Mouse (Mus musculus) urinary bladder, postnatal 0 days (tissue): ENCODE data around the gene Ifit2. TPM values are rescaled to one million over a fixed set of nuclear protein-coding genes. Genes with fewer than 3 reads are reported as not detected.

Source experiments
- polyA plus RNA-seq: library from polyadenylated mRNA; unstranded; fragments of >200 nt; fragmentation: Nextera tagmentation; extraction: Ambion mirVana; gene quantifications from 2 replicates; pipeline ENCODE4 v1.2.1, GENCODE M21; 2015

The Ifit2 gene
- polyA plus RNA-seq = 6.0 and 7.8 TPM in 2 replicates

GRCm38 (mm10) chr19:34550534-34551223, at the start of gene Ifit2:
Gene Ifit2, plus strand, starts transcription at chr19:34550694.

GRCm38 (mm10) chr19:34526941-34527682, 23.4 kb upstream of the Ifit2 start, which contains the start of gene Lipa:
Gene Lipa, minus strand, starts transcription at chr19:34527474.

GRCm38 (mm10) chr19:34583126-34583766, 32.8 kb downstream of the Ifit2 start, which contains the start of gene Ifit3:
Gene Ifit3, plus strand, starts transcription at chr19:34583531.

DNA sequence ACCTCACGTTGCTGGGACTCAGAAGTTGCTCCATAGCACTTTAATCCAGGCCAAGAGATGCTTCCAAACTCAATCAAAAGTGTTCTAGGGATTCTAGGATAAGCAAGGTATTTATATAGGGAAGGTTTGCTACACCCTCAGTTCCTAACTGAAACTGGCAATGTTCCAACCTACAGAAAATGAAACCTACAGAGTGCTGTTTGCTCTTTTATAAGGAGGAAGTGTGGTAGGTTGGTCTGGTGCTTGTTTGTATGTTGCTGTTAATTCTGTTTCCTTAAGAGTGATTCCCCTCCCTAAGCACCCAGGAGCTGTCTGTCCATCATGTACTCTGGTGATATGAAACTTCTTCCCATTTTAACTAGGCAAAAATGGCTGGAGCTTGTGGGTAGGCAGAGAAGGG, 51.4 kb downstream of the Ifit2 start, which contains the start of gene Ifit1bl1:
Gene Ifit1bl1 (minus strand): TSS at position 69 of the 400 bp plus-strand sequence.

GRCm38 (mm10) chr19:34607237-34608051, 57.0 kb downstream of the Ifit2 start, which contains the start of gene Ifit3b:
Gene Ifit3b, plus strand, starts transcription at chr19:34607970.

Other genes starting within 250 kb of the Ifit2 start
- gene Ch25h, start 75.5 kb upstream of the Ifit2 start, polyA plus RNA-seq = 1.2 and 4.5 TPM in 2 replicates
- 23.8 TPM in 2 replicates for gene Lipa, start 23.2 kb upstream of the Ifit2 start, polyA plus RNA-seq
- gene Ifit3, start 32.8 kb downstream of the Ifit2 start, polyA plus RNA-seq = 3.1 and 4.6 TPM in 2 replicates
- gene Ifit1bl1, start 51.3 kb downstream of the Ifit2 start, polyA plus RNA-seq = 0.28 and 0.43 TPM in 2 replicates
- gene Ifit3b, start 57.3 kb downstream of the Ifit2 start, polyA plus RNA-seq = 0.58 and 1.0 TPM in 2 replicates
- gene Ifit1bl2, start 90.0 kb downstream of the Ifit2 start, polyA plus RNA-seq = 0.16 and 0.20 TPM in 2 replicates
- gene Ifit1, start 90.2 kb downstream of the Ifit2 start, polyA plus RNA-seq = 2.1 and 3.3 TPM in 2 replicates
- 10.4 and 13.8 TPM in 2 replicates for gene Slc16a12, start 196.6 kb downstream of the Ifit2 start, polyA plus RNA-seq